Mouse (Mus musculus) hindbrain, embryonic 14.5 days (tissue): ENCODE results near the gene Crb1. TPM values are rescaled to one million over a fixed set of nuclear protein-coding genes. Genes with fewer than 3 reads are reported as not detected.
"Not testable (repeated sequence)": the region's sequence is repeated elsewhere in the genome, so short reads cannot be mapped to it uniquely, and the experiment has no call there.

Experiments
- ATAC-seq: fragments of 200-750 bp; cut with Nextera tagmentation; 2 replicates; pipeline ENCODE4 v1.8.0; 2017; ENCODE audit warnings: moderate number of reproducible peaks, mild to moderate bottlenecking, moderate TSS enrichment, moderate library complexity; ENCODE audit not compliant: low FRiP score
- DNase-seq: peaks from one replicate; pipeline ENCODE4 v3.0.0-alpha.2; 2015; ENCODE audit warnings: low spot score
- H3K27ac ChIP-seq: fragments of 300-500 bp; sonication (generic); 2 replicates; pipeline ENCODE4 v1.5.1; 2014; ENCODE audit warnings: mild to moderate bottlenecking, moderate library complexity
- H3K27me3 ChIP-seq: fragments of 300-500 bp; sonication (generic); 2 replicates; pipeline ENCODE4 v1.6.1; 2014; ENCODE audit warnings: mild to moderate bottlenecking, low read length, mixed read lengths; ENCODE audit not compliant: control insufficient read depth, insufficient read depth
- H3K36me3 ChIP-seq: fragments of 300-500 bp; sonication (generic); replicated peaks from 2 replicates; pipeline ENCODE4 v1.6.1; 2014; ENCODE audit not compliant: control insufficient read depth, insufficient read depth
- H3K4me1 ChIP-seq: fragments of 300-500 bp; sonication (generic); replicated peaks from 2 replicates; pipeline ENCODE4 v1.6.1; 2014; ENCODE audit warnings: antibody characterized with exemption, low read length, mixed read lengths; ENCODE audit not compliant: control insufficient read depth, insufficient read depth
- H3K4me2 ChIP-seq: fragments of 300-500 bp; sonication (generic); replicated peaks from 2 replicates; pipeline ENCODE4 v1.6.1; 2014; ENCODE audit warnings: mild to moderate bottlenecking, moderate library complexity
- H3K4me3 ChIP-seq: fragments of 300-500 bp; sonication (generic); replicated peaks from 2 replicates; pipeline ENCODE4 v1.5.1; 2014; ENCODE audit warnings: mild to moderate bottlenecking, low read length
- H3K9ac ChIP-seq: fragments of 300-500 bp; sonication (generic); 2 replicates; pipeline ENCODE4 v1.6.1; 2014
- H3K9me3 ChIP-seq: fragments of 300-500 bp; sonication (generic); 2 replicates; pipeline ENCODE4 v1.6.1; 2016; ENCODE audit warnings: low read length; ENCODE audit not compliant: control insufficient read depth
- WGBS: fragments of 180-500 bp; shearing (Covaris S2); extraction: QIAGEN DNeasy Blood & Tissue Kit; methylation state at CpG from one replicate; pipeline ENCODE4 v1.1.7; 2014; 5-methylcytosine and 5-hydroxymethylcytosine counted together
- polyA plus RNA-seq: library from polyadenylated mRNA; unstranded; fragments of >200 nt; fragmentation: Nextera tagmentation; extraction: Ambion mirVana; gene quantifications from 2 replicates; pipeline ENCODE4 v1.2.1, GENCODE M21; 2014

The Crb1 gene
- polyA plus RNA-seq, 1 experiment from 2014 or later, result 2.0 TPM

- H3K4me2 ChIP-seq, H3K36me3 ChIP-seq, H3K4me3 ChIP-seq, H3K9me3 ChIP-seq, H3K27ac ChIP-seq, H3K4me1 ChIP-seq, H3K27me3 ChIP-seq, ATAC-seq, DNase-seq, H3K9ac ChIP-seq: not testable (repeated sequence)
Measured at GRCm38 (mm10) chr1:139302519-139302918, 74.4 kb downstream of the Crb1 start.

DNA sequence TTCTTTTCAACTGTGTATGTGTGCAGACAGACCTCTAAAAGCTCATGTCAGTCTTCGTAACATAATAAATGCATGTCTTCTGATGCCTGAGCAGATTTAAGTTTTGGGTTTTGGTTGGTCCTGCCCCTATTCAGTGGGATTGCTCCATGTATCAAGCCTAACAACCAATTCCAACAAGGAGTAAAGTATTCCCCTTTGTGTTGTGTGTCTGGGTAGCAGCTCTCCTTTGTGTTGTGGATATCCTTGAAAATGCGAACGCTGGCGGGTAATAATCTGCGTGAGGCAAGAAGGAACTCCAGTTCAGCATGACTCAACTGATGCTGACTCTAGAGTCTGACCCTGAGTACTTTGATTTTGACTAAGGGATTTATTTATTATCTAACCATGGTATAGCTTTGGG is 75.1 kb downstream of the Crb1 start:
- WGBS, result 42% methylated on average over 5 of the region's 5 CpGs
- Histone ChIP-seq H3K9ac (no peak overlapping the region), H3K4me3 (no peak overlapping the region), H3K4me1 (no peaks in the 10 kb centered on the region), H3K9me3 (no peaks in the 10 kb centered on the region), H3K4me2 (no peak overlapping the region), H3K36me3 (no peaks in the 10 kb centered on the region), H3K27me3 (no peaks in the 10 kb centered on the region), H3K27ac (no peak overlapping the region)
- ATAC-seq (no peak), DNase-seq (no peak)

DNA sequence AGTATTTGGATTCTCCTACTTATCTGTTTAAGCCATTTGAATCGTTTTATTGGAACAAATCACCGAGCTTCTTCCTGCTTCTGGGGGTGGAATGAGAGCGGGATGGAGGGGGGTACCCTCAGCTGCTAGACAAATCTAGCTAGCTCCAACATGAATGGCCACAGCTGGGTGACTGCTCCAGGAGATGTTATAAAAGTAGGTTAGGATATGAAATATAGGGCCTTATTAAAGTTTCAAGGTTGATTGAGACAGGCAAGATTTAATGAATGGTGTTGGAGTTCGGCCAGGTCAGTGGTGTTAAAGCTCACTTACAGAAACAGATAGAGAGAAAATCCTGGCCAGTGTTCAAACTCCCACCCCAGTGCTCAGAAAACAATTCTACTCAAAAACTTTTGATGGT is 84.9 kb downstream of the Crb1 start:
- Histone ChIP-seq H3K9me3 (no peaks in the 10 kb centered on the region), H3K4me1 (no peaks in the 10 kb centered on the region), H3K4me2 (no peak overlapping the region), H3K36me3 (no peaks in the 10 kb centered on the region), H3K27ac (no peak overlapping the region), H3K4me3 (no peak overlapping the region), H3K9ac (no peak overlapping the region), H3K27me3 (no peaks in the 10 kb centered on the region)
- ATAC-seq, result no peak
- WGBS, result 37% methylated on average over 4 of the region's 4 CpGs
- DNase-seq, result no peak

DNA sequence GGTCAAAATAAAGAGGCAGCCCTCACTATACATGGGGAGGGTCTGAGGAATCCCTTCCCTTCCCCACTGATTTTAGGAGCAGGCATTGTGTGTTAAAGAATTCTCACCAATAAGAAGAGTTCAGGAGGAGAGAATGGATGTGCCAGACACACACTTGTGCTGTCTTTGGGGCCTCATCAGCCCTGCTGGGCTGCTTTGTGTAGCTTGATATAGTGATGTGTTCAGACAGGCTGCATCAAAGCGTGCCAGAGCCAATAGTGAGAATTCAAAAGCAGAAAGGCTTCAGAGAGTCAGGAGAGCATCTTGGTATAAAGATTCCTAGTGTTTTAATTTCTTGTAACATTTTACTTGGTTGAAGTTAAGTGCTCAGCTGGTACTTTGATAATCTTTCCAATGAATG is 85.3 kb downstream of the Crb1 start:
- Histone ChIP-seq H3K9me3 (no peaks in the 10 kb centered on the region), H3K4me1 (no peaks in the 10 kb centered on the region), H3K27ac (no peak overlapping the region), H3K36me3 (no peaks in the 10 kb centered on the region), H3K27me3 (no peaks in the 10 kb centered on the region), H3K9ac (no peak overlapping the region), H3K4me2 (no peak overlapping the region), H3K4me3 (no peak overlapping the region)
- ATAC-seq (no peak), DNase-seq (no peak)
- 20% methylated on average over 1 of the region's 1 CpGs for WGBS

GRCm38 (mm10) chr1:139276619-139277320 is 100.1 kb downstream of the Crb1 start:
- Histone ChIP-seq H3K4me3 (no peak overlapping the region), H3K4me1 (no peaks in the 10 kb centered on the region), H3K27ac (no peak overlapping the region), H3K9me3 (no peaks in the 10 kb centered on the region), H3K36me3 (no peaks in the 10 kb centered on the region), H3K27me3 (no peaks in the 10 kb centered on the region), H3K9ac (no peak overlapping the region), H3K4me2 (no peak overlapping the region)
- WGBS, result 91% methylated on average over 4 of the region's 4 CpGs
- ATAC-seq (no peak), DNase-seq (no peak)

GRCm38 (mm10) chr1:139267844-139268243 is 109.1 kb downstream of the Crb1 start:
- Histone ChIP-seq H3K9me3 (no peaks in the 10 kb centered on the region), H3K27ac (no peak overlapping the region)
- WGBS, result 17% methylated on average over 6 of the region's 6 CpGs

GRCm38 (mm10) chr1:139264245-139264644 is 112.7 kb downstream of the Crb1 start:
- H3K27ac ChIP-seq, result no peak overlapping the region
- no peaks in the 10 kb centered on the region for H3K36me3 ChIP-seq
- 93% methylated on average over 1 of the region's 1 CpGs for WGBS
- no peaks in the 10 kb centered on the region for H3K4me1 ChIP-seq
- H3K27me3 ChIP-seq, result no peaks in the 10 kb centered on the region
- no peaks in the 10 kb centered on the region for H3K9me3 ChIP-seq
- no peak overlapping the region for H3K9ac ChIP-seq
- no peak for ATAC-seq
- no peak for DNase-seq
- H3K4me2 ChIP-seq, result no peak overlapping the region
- H3K4me3 ChIP-seq, result no peak overlapping the region

More at GRCm38 (mm10) chr1:139267844-139268243, 109.1 kb downstream of the Crb1 start:
- Histone ChIP-seq H3K4me1 (no peaks in the 10 kb centered on the region), H3K4me3 (no peak overlapping the region), H3K36me3 (no peaks in the 10 kb centered on the region), H3K27me3 (no peaks in the 10 kb centered on the region), H3K4me2 (no peak overlapping the region), H3K9ac (no peak overlapping the region)
- DNase-seq (peak; percentile 94), ATAC-seq (peak; percentile 64; the same call in 1 of the 2 replicates)

DNA sequence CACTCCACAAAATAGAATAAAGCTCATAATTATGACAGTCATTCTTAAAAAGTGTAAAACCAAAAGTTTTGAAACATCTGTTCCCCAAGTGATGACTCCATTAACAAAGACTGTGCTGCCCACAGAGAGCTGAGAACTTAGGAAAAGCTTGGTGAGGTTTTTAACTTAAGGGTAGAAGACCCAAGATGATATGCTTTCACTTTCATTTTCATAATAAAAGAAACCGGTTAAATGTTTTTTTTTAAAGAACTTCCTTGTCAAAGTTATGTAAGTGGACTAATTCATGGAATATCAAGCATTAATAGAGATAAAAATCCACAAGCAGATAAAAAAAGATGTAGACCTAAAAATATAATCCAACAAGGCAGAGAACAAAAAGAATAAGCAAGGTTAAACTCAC is 113.7 kb downstream of the Crb1 start:
- no peak overlapping the region for H3K9ac ChIP-seq
- H3K27me3 ChIP-seq, result no peaks in the 10 kb centered on the region
- 79% methylated on average over 1 of the region's 1 CpGs for WGBS
- ATAC-seq (no peak), DNase-seq (no peak)
- H3K27ac ChIP-seq, result no peak overlapping the region
- no peak overlapping the region for H3K4me2 ChIP-seq
- H3K4me1 ChIP-seq, result no peaks in the 10 kb centered on the region
- no peaks in the 10 kb centered on the region for H3K9me3 ChIP-seq
- H3K4me3 ChIP-seq, result no peak overlapping the region
- no peaks in the 10 kb centered on the region for H3K36me3 ChIP-seq

- WGBS, result 71% methylated on average over 7 of the region's 7 CpGs
- no peak overlapping the region for H3K4me2 ChIP-seq
- no peaks in the 10 kb centered on the region for H3K27me3 ChIP-seq
- H3K27ac ChIP-seq, result no peak overlapping the region
- H3K4me3 ChIP-seq, result no peak overlapping the region
- no peaks in the 10 kb centered on the region for H3K9me3 ChIP-seq
- no peak for DNase-seq
- H3K36me3 ChIP-seq, result no peaks in the 10 kb centered on the region
- H3K9ac ChIP-seq, result no peak overlapping the region
- no peak for ATAC-seq
- H3K4me1 ChIP-seq, result no peaks in the 10 kb centered on the region
Measured at GRCm38 (mm10) chr1:139255581-139255980, 121.3 kb downstream of the Crb1 start.

- Histone ChIP-seq H3K9ac (no peak overlapping the region), H3K4me3 (no peak overlapping the region), H3K4me2 (no peak overlapping the region), H3K27ac (no peak overlapping the region), H3K4me1 (no peaks in the 10 kb centered on the region), H3K36me3 (no peaks in the 10 kb centered on the region), H3K9me3 (no peaks in the 10 kb centered on the region), H3K27me3 (no peaks in the 10 kb centered on the region)
- DNase-seq, result no peak
- 93% methylated on average over 3 of the region's 3 CpGs for WGBS
- no peak for ATAC-seq
Measured at GRCm38 (mm10) chr1:139252041-139252440, 124.9 kb downstream of the Crb1 start.
